Mouse (Mus musculus): Measurements from ENCODE around the gene Ambra1. TPM values are rescaled to one million over a fixed set of nuclear protein-coding genes. Genes with fewer than 3 reads are reported as not detected.

Ambra1 gene
- polyA plus RNA-seq, 1 experiment from 2014 or later = 22.1 TPM

GRCm38 (mm10) chr2:91948792-91949241 lies 218.9 kb downstream of the Ambra1 start:
- ATAC-seq (ENCODE audit: low FRiP score) = no peak
- Histone ChIP-seq H3K4me3 (replicated peaks) (no peak overlapping the region), H3K27me3 (no peaks in the 10 kb centered on the region), H3K27ac (peak overlapping the region; percentile 31; the same call in 1 of the 2 replicates), H3K4me1 (peaks cover 49% of the 10 kb centered on the region), H3K9ac (no peak overlapping the region), H3K9me3 (no peaks in the 10 kb centered on the region), H3K4me2 (no peak overlapping the region), H3K36me3 (replicated peaks) (no peaks in the 10 kb centered on the region)
- 87% methylated on average over 3 of the region's 3 CpGs for WGBS

- 74% methylated on average over 17 of the region's 17 CpGs for WGBS
- Histone ChIP-seq H3K27ac (peak overlapping the region; percentile 83), H3K4me3 (replicated peaks) (no peak overlapping the region)
Measured at GRCm38 (mm10) chr2:91949411-91950274, 219.7 kb downstream of the Ambra1 start.

GRCm38 (mm10) chr2:91950275-91951085 lies 220.5 kb downstream of the Ambra1 start:
- H3K4me1 ChIP-seq = peaks cover 43% of the 10 kb centered on the region
- H3K27ac ChIP-seq = peak overlapping the region; percentile 83
- H3K9me3 ChIP-seq = no peaks in the 10 kb centered on the region
- ATAC-seq (ENCODE audit: low FRiP score) = peak; percentile 48
- H3K36me3 ChIP-seq (replicated peaks) = no peaks in the 10 kb centered on the region
- WGBS = 16% methylated on average over 15 of the region's 15 CpGs
- peak overlapping the region; percentile 41 for H3K4me2 ChIP-seq
- H3K9ac ChIP-seq = peak overlapping the region; percentile 36; the same call in 1 of the 2 replicates
- H3K4me3 ChIP-seq (replicated peaks) = no peak overlapping the region
- H3K27me3 ChIP-seq = no peaks in the 10 kb centered on the region

More at GRCm38 (mm10) chr2:91949411-91950274, 219.7 kb downstream of the Ambra1 start:
- ATAC-seq (ENCODE audit: low FRiP score) = peak; percentile 21; the same call in 1 of the 2 replicates
- Histone ChIP-seq H3K9ac (peak overlapping the region; percentile 36; the same call in 1 of the 2 replicates), H3K4me1 (peaks cover 44% of the 10 kb centered on the region), H3K27me3 (no peaks in the 10 kb centered on the region), H3K4me2 (peak overlapping the region; percentile 41), H3K9me3 (no peaks in the 10 kb centered on the region), H3K36me3 (replicated peaks) (no peaks in the 10 kb centered on the region)

- Histone ChIP-seq H3K27me3 (no peaks in the 10 kb centered on the region), H3K4me1 (peaks cover 32% of the 10 kb centered on the region), H3K9me3 (no peaks in the 10 kb centered on the region), H3K36me3 (replicated peaks) (no peaks in the 10 kb centered on the region), H3K4me3 (replicated peaks) (no peak overlapping the region), H3K9ac (no peak overlapping the region), H3K27ac (no peak overlapping the region), H3K4me2 (no peak overlapping the region)
- 30% methylated on average over 5 of the region's 5 CpGs for WGBS
- ATAC-seq (ENCODE audit: low FRiP score) = no peak
Measured at GRCm38 (mm10) chr2:91953825-91954224, 223.9 kb downstream of the Ambra1 start.

GRCm38 (mm10) chr2:91955121-91955591 lies 225.2 kb downstream of the Ambra1 start:
- H3K4me1 ChIP-seq = peaks cover 32% of the 10 kb centered on the region
- 91% methylated on average over 4 of the region's 4 CpGs for WGBS
- ATAC-seq (ENCODE audit: low FRiP score) = no peak

GRCm38 (mm10) chr2:91955875-91956274 lies 225.9 kb downstream of the Ambra1 start:
- Histone ChIP-seq H3K9me3 (no peaks in the 10 kb centered on the region), H3K4me2 (no peak overlapping the region), H3K4me3 (replicated peaks) (no peak overlapping the region), H3K27me3 (no peaks in the 10 kb centered on the region), H3K36me3 (replicated peaks) (no peaks in the 10 kb centered on the region), H3K4me1 (peaks cover 25% of the 10 kb centered on the region), H3K27ac (no peak overlapping the region), H3K9ac (no peak overlapping the region)
- WGBS = 85% methylated on average over 6 of the region's 6 CpGs
- no peak for ATAC-seq (ENCODE audit: low FRiP score)

More at GRCm38 (mm10) chr2:91955121-91955591, 225.2 kb downstream of the Ambra1 start:
- Histone ChIP-seq H3K27ac (no peak overlapping the region), H3K36me3 (replicated peaks) (no peaks in the 10 kb centered on the region), H3K9me3 (no peaks in the 10 kb centered on the region), H3K4me2 (no peak overlapping the region), H3K4me3 (replicated peaks) (no peak overlapping the region), H3K27me3 (no peaks in the 10 kb centered on the region), H3K9ac (no peak overlapping the region)

- Histone ChIP-seq H3K27me3 (no peaks in the 10 kb centered on the region), H3K4me1 (peaks cover 30% of the 10 kb centered on the region), H3K36me3 (replicated peaks) (no peaks in the 10 kb centered on the region), H3K9ac (0 out of 2 replicates have a peak overlapping the region, but pooled peaks have one; percentile 21), H3K9me3 (no peaks in the 10 kb centered on the region), H3K4me2 (no peak overlapping the region), H3K27ac (peak overlapping the region; percentile 68), H3K4me3 (replicated peaks) (no peak overlapping the region)
- WGBS = 49% methylated on average over 4 of the region's 4 CpGs
- peak; percentile 66 for ATAC-seq (ENCODE audit: low FRiP score)
Measured at GRCm38 (mm10) chr2:91957096-91957495, 227.2 kb downstream of the Ambra1 start.

- H3K4me1 ChIP-seq = peaks cover 38% of the 10 kb centered on the region
- no peak for ATAC-seq (ENCODE audit: low FRiP score)
Measured at GRCm38 (mm10) chr2:91958049-91958448, 228.1 kb downstream of the Ambra1 start.

GRCm38 (mm10) chr2:91958701-91959457 lies 228.9 kb downstream of the Ambra1 start:
- Histone ChIP-seq H3K9ac (no peak overlapping the region), H3K27me3 (no peaks in the 10 kb centered on the region), H3K4me1 (peaks cover 38% of the 10 kb centered on the region), H3K36me3 (replicated peaks) (no peaks in the 10 kb centered on the region), H3K4me2 (no peak overlapping the region), H3K27ac (no peak overlapping the region), H3K4me3 (replicated peaks) (no peak overlapping the region), H3K9me3 (no peaks in the 10 kb centered on the region)
- 50% methylated on average over 10 of the region's 10 CpGs for WGBS
- ATAC-seq (ENCODE audit: low FRiP score) = no peak

More at GRCm38 (mm10) chr2:91958049-91958448, 228.1 kb downstream of the Ambra1 start:
- no peak overlapping the region for H3K4me2 ChIP-seq
- H3K9me3 ChIP-seq = no peaks in the 10 kb centered on the region
- no peaks in the 10 kb centered on the region for H3K36me3 ChIP-seq (replicated peaks)
- H3K27ac ChIP-seq = no peak overlapping the region
- H3K9ac ChIP-seq = peak overlapping the region; percentile 18; the same call in 1 of the 2 replicates
- H3K27me3 ChIP-seq = no peaks in the 10 kb centered on the region
- 87% methylated on average over 8 of the region's 8 CpGs for WGBS
- H3K4me3 ChIP-seq (replicated peaks) = no peak overlapping the region

GRCm38 (mm10) chr2:91959544-91960410 lies 229.8 kb downstream of the Ambra1 start:
- Histone ChIP-seq H3K4me3 (replicated peaks) (no peak overlapping the region), H3K27ac (no peak overlapping the region), H3K9me3 (no peaks in the 10 kb centered on the region), H3K27me3 (peaks cover 5% of the 10 kb centered on the region), H3K4me1 (peaks cover 38% of the 10 kb centered on the region), H3K4me2 (no peak overlapping the region), H3K36me3 (replicated peaks) (no peaks in the 10 kb centered on the region), H3K9ac (no peak overlapping the region)
- no peak for ATAC-seq (ENCODE audit: low FRiP score)
- WGBS = 83% methylated on average over 11 of the region's 11 CpGs

- WGBS = 89% methylated on average over 5 of the region's 5 CpGs
- Histone ChIP-seq H3K27me3 (peaks cover 12% of the 10 kb centered on the region), H3K4me2 (no peak overlapping the region), H3K4me3 (replicated peaks) (no peak overlapping the region), H3K36me3 (replicated peaks) (no peaks in the 10 kb centered on the region), H3K9me3 (no peaks in the 10 kb centered on the region), H3K9ac (no peak overlapping the region), H3K27ac (no peak overlapping the region), H3K4me1 (peaks cover 38% of the 10 kb centered on the region)
- ATAC-seq (ENCODE audit: low FRiP score) = no peak
Measured at GRCm38 (mm10) chr2:91960459-91960858, 230.5 kb downstream of the Ambra1 start.

All from forebrain, embryonic 12.5 days (tissue).